Mouse (Mus musculus) midbrain, embryonic 16.5 days (tissue): ENCODE data around the gene Prmt6. TPM values are rescaled to one million over a fixed set of nuclear protein-coding genes. Genes with fewer than 3 reads are reported as not detected.

Experiments used
- polyA plus RNA-seq: library from polyadenylated mRNA; unstranded; fragments of >200 nt; fragmentation: Nextera tagmentation; extraction: Ambion mirVana; gene quantifications from 2 replicates; pipeline ENCODE4 v1.2.1, GENCODE M21; 2015

The Prmt6 gene
- polyA plus RNA-seq, 1 experiment from 2014 or later, result 23.6 TPM

Other genes with a start within 250 kb of the Prmt6 start
- 53.8 and 67.7 TPM in 2 replicates for gene Ntng1, start 107.0 kb downstream of the Prmt6 start, polyA plus RNA-seq